Mouse (Mus musculus): Measurements from ENCODE around the gene Nhej1. TPM values are rescaled to one million over a fixed set of nuclear protein-coding genes. Genes with fewer than 3 reads are reported as not detected.

Gene Nhej1
- polyA plus RNA-seq, 1 experiment: 7.7 TPM

GRCm38 (mm10) chr1:75027061-75027779 lies 97.8 kb downstream of the Nhej1 start:
- Histone ChIP-seq H3K36me3 (ENCODE audit: control insufficient read depth, insufficient read depth, low read length) (no peaks in the 10 kb centered on the region), H3K4me1 (ENCODE audit: control insufficient read depth, insufficient read depth, low read length) (no peaks in the 10 kb centered on the region), H3K4me3 (ENCODE audit: control insufficient read depth, low read depth, low read length) (no peak overlapping the region), H3K27ac (ENCODE audit: control insufficient read depth, insufficient read depth, low read depth, low read length) (no peak overlapping the region), H3K27me3 (ENCODE audit: control insufficient read depth, insufficient read depth, low read length) (no peaks in the 10 kb centered on the region)
- TF ChIP-seq POLR2A (IDR thresholded peaks at IDR 0.05; ENCODE audit: control insufficient read depth, low read depth, low read length): no peak
- TF ChIP-seq CTCF (IDR thresholded peaks at IDR 0.05; ENCODE audit: control insufficient read depth, insufficient read depth, insufficient replicate concordance, low read depth, low read length): no peak

- Histone ChIP-seq H3K27ac (ENCODE audit: control insufficient read depth, insufficient read depth, low read depth, low read length) (peak overlapping the region; percentile 66), H3K27me3 (ENCODE audit: control insufficient read depth, insufficient read depth, low read length) (no peaks in the 10 kb centered on the region), H3K4me3 (ENCODE audit: control insufficient read depth, low read depth, low read length) (no peak overlapping the region), H3K36me3 (ENCODE audit: control insufficient read depth, insufficient read depth, low read length) (no peaks in the 10 kb centered on the region), H3K4me1 (ENCODE audit: control insufficient read depth, insufficient read depth, low read length) (no peaks in the 10 kb centered on the region)
- TF ChIP-seq POLR2A (IDR thresholded peaks at IDR 0.05; ENCODE audit: control insufficient read depth, low read depth, low read length) (no peak), CTCF (IDR thresholded peaks at IDR 0.05; ENCODE audit: control insufficient read depth, insufficient read depth, insufficient replicate concordance, low read depth, low read length) (no peak)
These were observed 100.4 kb downstream of the Nhej1 start for GRCm38 (mm10) chr1:75024419-75025199.

GRCm38 (mm10) chr1:75022216-75022615 lies 102.8 kb downstream of the Nhej1 start:
- Histone ChIP-seq H3K27ac (ENCODE audit: control insufficient read depth, insufficient read depth, low read depth, low read length) (no peak overlapping the region), H3K27me3 (ENCODE audit: control insufficient read depth, insufficient read depth, low read length) (no peaks in the 10 kb centered on the region), H3K4me3 (ENCODE audit: control insufficient read depth, low read depth, low read length) (no peak overlapping the region), H3K36me3 (ENCODE audit: control insufficient read depth, insufficient read depth, low read length) (no peaks in the 10 kb centered on the region), H3K4me1 (ENCODE audit: control insufficient read depth, insufficient read depth, low read length) (no peaks in the 10 kb centered on the region)
- TF ChIP-seq POLR2A (IDR thresholded peaks at IDR 0.05; ENCODE audit: control insufficient read depth, low read depth, low read length): no peak
- TF ChIP-seq CTCF (IDR thresholded peaks at IDR 0.05; ENCODE audit: control insufficient read depth, insufficient read depth, insufficient replicate concordance, low read depth, low read length): no peak

GRCm38 (mm10) chr1:75016846-75017245 lies 108.2 kb downstream of the Nhej1 start:
- Histone ChIP-seq H3K27ac (ENCODE audit: control insufficient read depth, insufficient read depth, low read depth, low read length) (no peak overlapping the region), H3K4me1 (ENCODE audit: control insufficient read depth, insufficient read depth, low read length) (no peaks in the 10 kb centered on the region), H3K27me3 (ENCODE audit: control insufficient read depth, insufficient read depth, low read length) (no peaks in the 10 kb centered on the region), H3K4me3 (ENCODE audit: control insufficient read depth, low read depth, low read length) (no peak overlapping the region), H3K36me3 (ENCODE audit: control insufficient read depth, insufficient read depth, low read length) (no peaks in the 10 kb centered on the region)
- TF ChIP-seq CTCF (IDR thresholded peaks at IDR 0.05; ENCODE audit: control insufficient read depth, insufficient read depth, insufficient replicate concordance, low read depth, low read length) (peak; percentile 68; the same call in 1 of the 2 replicates), POLR2A (IDR thresholded peaks at IDR 0.05; ENCODE audit: control insufficient read depth, low read depth, low read length) (no peak)

- no peaks in the 10 kb centered on the region for H3K36me3 ChIP-seq (ENCODE audit: control insufficient read depth, insufficient read depth, low read length)
- H3K27me3 ChIP-seq (ENCODE audit: control insufficient read depth, insufficient read depth, low read length): no peaks in the 10 kb centered on the region
- H3K27ac ChIP-seq (ENCODE audit: control insufficient read depth, insufficient read depth, low read depth, low read length): no peak overlapping the region
- no peaks in the 10 kb centered on the region for H3K4me1 ChIP-seq (ENCODE audit: control insufficient read depth, insufficient read depth, low read length)
- H3K4me3 ChIP-seq (ENCODE audit: control insufficient read depth, low read depth, low read length): no peak overlapping the region
- TF ChIP-seq POLR2A (IDR thresholded peaks at IDR 0.05; ENCODE audit: control insufficient read depth, low read depth, low read length) (no peak), CTCF (IDR thresholded peaks at IDR 0.05; ENCODE audit: control insufficient read depth, insufficient read depth, insufficient replicate concordance, low read depth, low read length) (no peak)
These were observed 109.3 kb downstream of the Nhej1 start for GRCm38 (mm10) chr1:75015551-75016265.

GRCm38 (mm10) chr1:75014210-75014845 lies 110.7 kb downstream of the Nhej1 start:
- H3K27me3 ChIP-seq (ENCODE audit: control insufficient read depth, insufficient read depth, low read length): no peaks in the 10 kb centered on the region
- no peak overlapping the region for H3K27ac ChIP-seq (ENCODE audit: control insufficient read depth, insufficient read depth, low read depth, low read length)
- no peak for TF ChIP-seq POLR2A (IDR thresholded peaks at IDR 0.05; ENCODE audit: control insufficient read depth, low read depth, low read length)
- TF ChIP-seq CTCF (IDR thresholded peaks at IDR 0.05; ENCODE audit: control insufficient read depth, insufficient read depth, insufficient replicate concordance, low read depth, low read length): no peak
- H3K36me3 ChIP-seq (ENCODE audit: control insufficient read depth, insufficient read depth, low read length): no peaks in the 10 kb centered on the region
- H3K4me3 ChIP-seq (ENCODE audit: control insufficient read depth, low read depth, low read length): no peak overlapping the region
- no peaks in the 10 kb centered on the region for H3K4me1 ChIP-seq (ENCODE audit: control insufficient read depth, insufficient read depth, low read length)

All from testis, adult 2 months (tissue).